Mouse (Mus musculus) bone marrow, adult 2 months (tissue): Measurements from ENCODE around the gene Atp5d.

ENCODE experiments used
- CTCF ChIP-seq: fragments of 200-500 bp; IDR thresholded peaks from 2 replicates; pipeline ENCODE4 v1.5.1; 2011; ENCODE audit warnings: low read length, control low read depth; ENCODE audit not compliant: control insufficient read depth, insufficient read depth
- POLR2A ChIP-seq: fragments of 200-500 bp; IDR thresholded peaks from 2 replicates; pipeline ENCODE4 v1.6.1; 2011; ENCODE audit warnings: low read depth, mild to moderate bottlenecking, control low read depth, low read length, borderline replicate concordance; ENCODE audit not compliant: control insufficient read depth

- TF ChIP-seq POLR2A (no peak), CTCF (no peak)
Observed at GRCm38 (mm10) chr10:80144159-80144558, 5.7 kb downstream of the Atp5d start.
